Mouse (Mus musculus): ENCODE results near the gene Pcyt1a.

DNA sequence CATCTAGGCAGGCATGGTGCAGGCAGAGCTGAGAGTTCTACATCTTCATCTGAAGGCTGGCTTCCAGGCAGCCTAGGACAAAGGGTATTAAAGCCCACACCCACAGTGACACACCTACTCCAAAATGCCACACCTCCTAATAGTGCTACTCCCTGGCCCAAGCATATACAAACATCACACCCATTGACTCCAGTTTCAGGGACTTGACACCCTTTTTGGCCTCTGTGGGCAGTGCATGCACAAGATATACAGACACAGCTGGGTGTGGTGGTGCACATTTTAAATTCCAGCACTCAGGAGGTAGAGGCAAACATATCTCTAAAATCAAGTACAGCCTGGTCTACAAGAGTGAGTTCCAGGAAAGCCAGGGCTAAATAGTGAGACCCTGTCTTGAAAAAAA lies 25.4 kb downstream of the Pcyt1a start:
- TF ChIP-seq CTCF (IDR thresholded peaks at IDR 0.05; ENCODE audit: control insufficient read depth, insufficient read depth, low read length) (no peak), POLR2A (IDR thresholded peaks at IDR 0.05; ENCODE audit: borderline replicate concordance, control insufficient read depth, low read depth, low read length) (no peak)

All from bone marrow, adult 2 months (tissue).